Mouse (Mus musculus) embryonic facial prominence, embryonic 10.5 days (tissue): ENCODE data around the gene 2310030G06Rik. TPM values are rescaled to one million over a fixed set of nuclear protein-coding genes. Genes with fewer than 3 reads are reported as not detected.

Experiments
- DNase-seq: peaks from one replicate; pipeline ENCODE4 v3.0.0-alpha.2; 2017; ENCODE audit warnings: low spot score
- H3K27ac ChIP-seq: fragments of 300-500 bp; sonication (generic); replicated peaks from 2 replicates; pipeline ENCODE4 v1.5.1; 2016; ENCODE audit warnings: mild to moderate bottlenecking
- H3K27me3 ChIP-seq: fragments of 300-500 bp; sonication (generic); replicated peaks from 2 replicates; pipeline ENCODE4 v1.6.1; 2016; ENCODE audit warnings: low read depth, mild to moderate bottlenecking; ENCODE audit not compliant: poor library complexity, severe bottlenecking
- H3K36me3 ChIP-seq: fragments of 300-500 bp; sonication (generic); replicated peaks from 2 replicates; pipeline ENCODE4 v1.6.1; 2016; ENCODE audit warnings: mild to moderate bottlenecking, moderate library complexity
- H3K4me1 ChIP-seq: fragments of 300-500 bp; sonication (generic); 2 replicates; pipeline ENCODE4 v1.6.1; 2016
- H3K4me3 ChIP-seq: fragments of 300-500 bp; sonication (generic); 2 replicates; pipeline ENCODE4 v1.5.1; 2016; ENCODE audit warnings: mild to moderate bottlenecking, moderate library complexity
- H3K9me3 ChIP-seq: fragments of 300-500 bp; sonication (generic); 2 replicates; pipeline ENCODE4 v1.6.1; 2016; ENCODE audit warnings: mild to moderate bottlenecking
- WGBS: fragments of 180-500 bp; shearing (Covaris S2); methylation state at CpG from one replicate; pipeline ENCODE4 v1.1.7; 2016; 5-methylcytosine and 5-hydroxymethylcytosine counted together
- polyA plus RNA-seq: library from polyadenylated mRNA; unstranded; fragments of >200 nt; fragmentation: Nextera tagmentation; extraction: Ambion mirVana; gene quantifications from 2 replicates; pipeline ENCODE4 v1.2.1, GENCODE M21; 2016

2310030G06Rik gene
- polyA plus RNA-seq, 1 experiment from 2014 or later, result 4.1 TPM

DNA sequence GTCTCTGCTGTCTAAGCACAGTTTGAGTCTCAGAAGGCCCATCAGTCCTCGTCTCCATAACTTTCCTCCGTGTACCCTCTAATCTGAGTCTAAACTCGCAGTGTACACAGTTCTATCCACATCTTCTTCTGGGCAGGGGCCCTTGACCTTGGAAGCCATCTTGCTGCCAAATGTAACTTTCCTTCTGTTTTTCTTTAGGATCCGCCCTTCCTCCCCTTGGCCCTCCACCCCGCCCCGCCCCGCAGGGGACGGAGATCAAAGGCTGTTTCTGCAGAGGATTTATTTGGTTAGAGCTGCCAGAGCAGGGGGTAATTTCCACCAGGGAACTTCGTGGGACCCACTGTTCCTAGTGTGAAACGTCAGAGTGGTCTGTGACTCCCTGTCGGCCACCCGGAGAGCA is 25.3 kb downstream of the 2310030G06Rik start:
- DNase-seq, result no peak
- Histone ChIP-seq H3K4me1 (peaks cover 47% of the 10 kb centered on the region), H3K9me3 (no peaks in the 10 kb centered on the region), H3K27ac (peak overlapping the region; percentile 32; the same call in 1 of the 2 replicates), H3K36me3 (peaks cover 57% of the 10 kb centered on the region), H3K4me3 (no peak overlapping the region), H3K27me3 (no peaks in the 10 kb centered on the region)
- WGBS, result 39% methylated on average over 12 of the region's 12 CpGs

DNA sequence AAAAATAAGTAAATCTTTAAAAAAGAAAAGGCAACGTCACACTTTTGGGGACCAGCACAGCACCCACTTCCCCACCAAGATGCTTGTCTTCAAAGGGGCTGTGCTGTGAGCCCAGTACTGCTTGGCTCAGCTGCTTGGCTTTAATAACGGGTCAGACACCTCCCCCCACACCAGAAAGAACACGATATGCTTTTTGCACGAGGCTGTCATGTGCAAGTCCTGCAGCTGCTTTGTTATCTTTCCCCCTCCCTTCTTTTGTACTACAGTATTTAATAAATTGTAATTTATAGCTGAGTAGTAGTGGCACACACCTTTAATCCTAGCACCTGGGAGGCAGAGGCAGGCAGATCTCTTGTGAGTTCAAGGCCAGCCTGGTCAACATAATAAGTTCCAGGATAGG is 27.5 kb downstream of the 2310030G06Rik start:
- no peaks in the 10 kb centered on the region for H3K9me3 ChIP-seq
- no peak overlapping the region for H3K4me3 ChIP-seq
- no peak for DNase-seq
- no peak overlapping the region for H3K27ac ChIP-seq
- 88% methylated on average over 4 of the region's 4 CpGs for WGBS
- H3K36me3 ChIP-seq, result peaks cover 58% of the 10 kb centered on the region
- H3K4me1 ChIP-seq, result peaks cover 31% of the 10 kb centered on the region
- no peaks in the 10 kb centered on the region for H3K27me3 ChIP-seq

DNA sequence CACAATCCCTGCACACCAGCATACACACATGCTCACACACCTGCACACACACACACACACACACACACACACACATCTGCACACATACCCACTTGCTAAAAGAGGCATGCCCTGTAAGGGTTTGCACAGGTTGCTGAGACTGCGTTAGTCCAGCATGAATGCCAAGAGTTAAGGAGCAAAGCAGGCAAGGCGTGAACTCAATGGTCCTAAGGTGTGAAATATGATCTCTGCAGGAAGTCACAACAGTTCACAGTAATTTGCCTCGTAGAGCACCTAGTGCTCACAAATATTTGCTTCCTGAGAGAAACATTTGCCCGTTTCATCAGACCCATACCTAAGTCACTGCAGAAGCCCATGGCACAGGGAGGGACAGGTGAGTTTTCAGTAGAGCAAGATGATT is 32.1 kb downstream of the 2310030G06Rik start:
- H3K27ac ChIP-seq, result no peak overlapping the region
- H3K4me3 ChIP-seq, result no peak overlapping the region
- H3K4me1 ChIP-seq, result peaks cover 6% of the 10 kb centered on the region; the same call in 1 of the 2 replicates
- DNase-seq, result no peak
- no peaks in the 10 kb centered on the region for H3K9me3 ChIP-seq
- 58% methylated on average over 4 of the region's 4 CpGs for WGBS
- peaks cover 49% of the 10 kb centered on the region for H3K36me3 ChIP-seq
- no peaks in the 10 kb centered on the region for H3K27me3 ChIP-seq

DNA sequence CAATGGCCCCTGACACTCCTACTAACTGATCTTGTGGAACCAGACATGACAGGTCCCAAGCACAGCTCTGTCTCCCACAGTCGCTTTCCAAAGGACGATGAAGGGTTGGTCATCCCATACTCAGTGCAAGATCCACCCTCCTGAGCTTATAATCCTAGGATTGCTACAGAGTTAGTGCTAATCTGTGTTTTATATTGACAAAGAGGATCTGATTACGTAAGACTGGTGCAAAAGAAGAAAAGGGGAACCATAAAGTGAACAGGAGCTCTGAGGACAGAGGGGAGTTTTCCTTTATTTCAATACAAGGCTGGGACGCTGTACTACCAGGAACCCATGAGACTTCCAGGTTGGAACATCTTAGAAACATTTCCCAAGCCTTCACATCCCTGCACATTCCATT is 35.0 kb downstream of the 2310030G06Rik start:
- Histone ChIP-seq H3K4me3 (no peak overlapping the region), H3K9me3 (no peaks in the 10 kb centered on the region), H3K4me1 (peaks cover 6% of the 10 kb centered on the region; the same call in 1 of the 2 replicates), H3K36me3 (peaks cover 49% of the 10 kb centered on the region), H3K27me3 (no peaks in the 10 kb centered on the region), H3K27ac (no peak overlapping the region)
- DNase-seq, result no peak
- WGBS, result 88% methylated on average over 4 of the region's 4 CpGs

DNA sequence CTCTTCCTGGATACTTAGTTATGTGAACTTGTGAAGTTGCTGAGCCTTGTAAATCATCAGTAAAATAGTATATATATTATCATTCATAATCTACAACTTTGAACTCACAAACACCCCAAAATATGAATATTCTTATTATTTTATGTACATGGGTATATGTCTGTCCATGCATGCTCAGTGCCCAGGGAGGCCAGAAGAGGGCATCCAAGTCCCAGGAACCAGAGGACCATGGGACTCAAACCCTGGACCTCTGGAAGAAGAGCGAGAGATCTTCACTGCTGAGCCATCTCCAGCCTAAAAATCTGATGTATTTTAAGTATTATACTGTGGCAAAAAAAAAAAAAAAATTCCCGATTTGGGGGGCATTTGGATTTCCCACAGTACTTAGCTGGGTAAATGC is 37.2 kb downstream of the 2310030G06Rik start:
- peak; percentile 42 for DNase-seq
- H3K27me3 ChIP-seq, result no peaks in the 10 kb centered on the region
- H3K9me3 ChIP-seq, result no peaks in the 10 kb centered on the region
- WGBS, result 35% methylated on average over 2 of the region's 2 CpGs
- H3K36me3 ChIP-seq, result peaks cover 56% of the 10 kb centered on the region
- H3K4me3 ChIP-seq, result no peak overlapping the region
- no peak overlapping the region for H3K27ac ChIP-seq
- H3K4me1 ChIP-seq, result 0 out of 2 replicates have a peak, but pooled peaks cover 1% of the 10 kb centered on the region

DNA sequence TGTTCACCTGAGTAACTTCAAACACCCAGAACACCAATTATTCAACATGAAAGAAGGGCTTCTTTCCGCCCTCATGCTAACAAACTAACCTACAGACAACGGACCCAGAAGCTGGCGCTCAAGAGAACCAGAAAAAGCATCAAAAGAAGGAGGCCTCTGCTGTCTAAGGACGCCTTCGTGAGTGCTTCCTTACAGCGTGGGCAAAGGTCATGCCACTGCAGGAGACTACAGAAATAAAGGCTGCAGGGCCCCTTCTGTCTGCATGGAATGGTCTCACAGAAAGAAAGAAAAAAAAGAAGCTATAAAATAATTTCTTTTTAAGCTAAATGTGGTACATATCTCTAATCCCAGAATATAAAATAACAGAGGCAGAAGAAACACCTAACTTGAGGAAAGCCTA is 41.4 kb downstream of the 2310030G06Rik start:
- Histone ChIP-seq H3K4me1 (0 out of 2 replicates have a peak, but pooled peaks cover under 1% of the 10 kb centered on the region), H3K27ac (no peak overlapping the region), H3K4me3 (no peak overlapping the region), H3K27me3 (peaks cover 22% of the 10 kb centered on the region), H3K9me3 (no peaks in the 10 kb centered on the region), H3K36me3 (peaks cover 74% of the 10 kb centered on the region)
- no peak for DNase-seq
- 68% methylated on average over 6 of the region's 6 CpGs for WGBS

DNA sequence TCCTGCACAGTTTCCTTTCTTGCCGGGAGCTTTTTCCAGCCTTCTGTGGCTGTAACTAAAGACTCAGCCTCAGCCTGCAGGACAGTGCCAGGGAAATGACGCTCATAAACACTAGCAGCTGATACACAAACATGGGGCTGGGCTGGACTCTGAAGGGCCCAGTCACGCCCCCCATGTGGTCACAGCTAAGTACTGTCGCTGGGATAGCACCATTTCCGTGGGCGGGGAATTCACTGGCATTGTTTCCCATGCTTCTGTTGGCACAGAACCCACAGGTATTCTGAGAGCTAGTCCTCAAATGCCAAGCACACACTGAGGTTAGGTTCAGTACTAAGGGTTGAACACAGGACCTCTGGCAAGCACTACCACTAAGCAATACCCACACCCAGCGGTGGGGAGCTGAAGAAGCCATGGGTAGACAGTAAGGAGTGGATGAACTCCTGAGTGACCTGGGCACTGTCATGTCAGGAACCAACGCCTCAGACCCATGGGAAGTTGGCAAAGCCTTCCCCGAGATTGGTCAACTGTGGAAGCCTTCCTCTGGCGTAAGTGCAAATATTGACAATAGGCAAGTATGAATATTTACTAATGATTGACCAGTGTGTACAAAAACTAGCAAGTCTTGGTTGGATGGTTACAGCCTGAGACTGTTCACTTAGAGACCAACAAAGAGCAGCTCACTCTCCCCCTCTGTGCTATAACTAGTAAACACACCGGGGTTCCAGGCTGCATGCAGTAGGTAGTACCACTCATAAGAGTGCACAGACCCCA is 45.2 kb downstream of the 2310030G06Rik start:
- 69% methylated on average over 11 of the region's 11 CpGs for WGBS
- Histone ChIP-seq H3K4me1 (peaks cover 33% of the 10 kb centered on the region), H3K36me3 (peaks cover 51% of the 10 kb centered on the region), H3K27ac (no peak overlapping the region), H3K9me3 (no peaks in the 10 kb centered on the region), H3K4me3 (no peak overlapping the region), H3K27me3 (peaks cover 39% of the 10 kb centered on the region)
- DNase-seq, result no peak

DNA sequence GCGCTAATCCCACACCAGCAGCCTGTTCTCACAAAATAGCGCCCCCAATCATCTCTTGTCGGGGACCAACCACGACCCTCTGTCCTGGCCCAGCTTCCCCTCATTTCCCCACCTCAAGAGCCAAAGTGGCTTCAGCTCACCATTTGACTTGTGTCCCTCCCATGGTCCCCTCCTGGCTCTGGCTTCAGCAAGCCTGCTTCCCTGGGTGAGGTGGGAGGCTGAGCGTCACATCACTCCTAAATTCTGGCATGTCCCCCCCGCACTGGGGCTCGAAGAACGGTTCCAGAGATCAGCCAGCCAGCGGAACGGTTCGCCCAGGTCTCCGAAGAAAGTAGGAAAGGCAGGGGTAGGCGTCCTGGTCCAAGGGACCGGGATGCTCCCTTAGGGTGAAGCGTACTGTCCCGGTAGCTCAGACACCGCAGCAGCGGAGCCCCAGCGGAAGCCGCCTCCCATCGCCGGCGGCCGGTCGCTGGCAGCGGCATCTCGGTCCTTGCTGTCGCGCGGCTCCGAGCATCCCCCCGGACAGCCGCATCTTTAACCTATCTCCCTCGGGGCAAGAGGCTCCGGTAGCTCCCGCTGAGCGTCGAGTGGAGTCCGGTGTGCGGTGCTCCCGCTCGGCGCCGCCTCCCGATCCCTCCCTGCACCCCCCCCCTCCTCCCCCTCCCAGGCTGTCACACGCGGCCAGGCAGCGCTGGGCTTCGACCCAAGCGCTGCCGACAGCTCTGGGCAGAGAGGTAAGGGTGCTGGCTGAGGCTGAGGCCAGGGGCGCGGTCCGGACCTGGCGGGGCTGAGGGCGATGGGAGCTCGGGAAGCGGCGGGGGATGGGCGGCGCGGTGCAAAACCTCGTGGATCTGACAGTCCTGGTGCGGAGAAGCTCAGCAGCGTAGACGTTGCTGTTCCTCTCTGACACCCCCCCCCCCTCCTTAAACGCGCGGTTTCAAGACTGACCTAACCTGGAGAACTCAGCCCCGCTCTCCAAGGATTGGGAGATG is 47.6 kb downstream of the 2310030G06Rik start:
- H3K4me1 ChIP-seq, result peaks cover 37% of the 10 kb centered on the region
- WGBS, result 1% methylated on average over 70 of the region's 70 CpGs
- H3K4me3 ChIP-seq, result peak overlapping the region; percentile 68
- H3K36me3 ChIP-seq, result peaks cover 57% of the 10 kb centered on the region
- H3K27me3 ChIP-seq, result peaks cover 39% of the 10 kb centered on the region
- H3K27ac ChIP-seq, result peak overlapping the region; percentile 51
- no peaks in the 10 kb centered on the region for H3K9me3 ChIP-seq
- peak; percentile 51 for DNase-seq

DNA sequence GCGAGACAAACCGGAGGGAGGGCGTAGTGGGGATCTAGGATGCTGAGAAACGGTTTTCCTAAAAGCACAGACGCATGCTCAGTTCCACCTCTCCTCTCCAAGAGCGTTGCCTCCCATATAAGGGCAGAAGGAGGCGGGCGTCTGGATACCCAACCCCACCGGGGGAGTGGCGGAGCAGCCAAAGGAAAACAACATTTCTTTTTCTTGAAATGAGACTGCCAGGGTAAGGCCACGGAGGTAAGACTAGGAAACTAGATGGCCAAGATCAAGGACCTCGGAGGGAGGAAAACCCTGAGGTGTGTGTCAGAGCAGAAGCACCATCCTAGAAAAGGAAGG is 48.7 kb downstream of the 2310030G06Rik start:
- peak overlapping the region; percentile 68 for H3K4me3 ChIP-seq
- H3K27me3 ChIP-seq, result peaks cover 39% of the 10 kb centered on the region
- WGBS, result 3% methylated on average over 12 of the region's 12 CpGs
- no peaks in the 10 kb centered on the region for H3K9me3 ChIP-seq
- H3K4me1 ChIP-seq, result peaks cover 42% of the 10 kb centered on the region
- H3K27ac ChIP-seq, result peak overlapping the region; percentile 62
- peaks cover 56% of the 10 kb centered on the region for H3K36me3 ChIP-seq
- DNase-seq, result peak; percentile 76

DNA sequence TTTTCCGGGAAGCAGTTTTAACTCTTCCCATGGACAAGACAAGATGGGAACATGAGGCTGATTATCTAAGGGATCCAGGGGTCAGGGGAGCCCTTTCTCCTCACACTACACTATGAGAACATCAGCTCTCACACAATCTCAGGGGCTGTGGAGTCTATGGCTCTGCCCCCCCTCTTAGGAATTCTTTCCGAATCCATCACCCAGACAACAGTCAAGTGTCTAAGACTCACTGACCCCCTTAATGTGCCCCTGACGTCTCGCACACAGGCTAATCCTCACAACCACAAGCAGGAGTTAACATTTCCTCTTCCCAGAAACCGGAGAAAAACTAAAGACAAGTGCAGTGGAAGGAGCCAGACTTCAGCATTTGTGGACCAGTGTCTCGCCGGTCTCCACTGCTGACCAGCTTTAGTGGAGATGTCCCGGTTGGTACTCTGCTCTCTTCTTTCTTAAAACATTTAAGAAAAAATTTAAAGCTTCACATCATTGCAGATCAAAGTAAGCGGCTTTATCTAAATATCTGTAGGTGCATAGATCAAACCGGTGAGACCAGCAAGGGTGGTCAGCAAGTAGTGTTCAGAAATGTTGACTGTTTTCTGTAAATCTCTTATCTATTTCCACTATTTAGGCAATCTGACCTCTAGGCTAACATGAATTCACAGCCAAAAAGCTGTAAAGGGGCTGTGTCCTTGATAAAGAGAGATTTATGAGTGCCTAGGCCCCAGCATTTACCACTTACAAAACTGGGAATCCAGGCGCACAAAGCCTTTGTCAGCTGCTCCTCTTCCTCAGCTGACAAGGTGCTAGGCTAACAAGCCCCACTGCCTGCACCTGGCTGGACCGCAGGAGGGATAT is 49.3 kb downstream of the 2310030G06Rik start:
- Histone ChIP-seq H3K4me1 (peaks cover 43% of the 10 kb centered on the region), H3K4me3 (peak overlapping the region; percentile 68), H3K36me3 (peaks cover 52% of the 10 kb centered on the region), H3K27ac (peak overlapping the region; percentile 62), H3K27me3 (peaks cover 39% of the 10 kb centered on the region), H3K9me3 (no peaks in the 10 kb centered on the region)
- WGBS, result 63% methylated on average over 12 of the region's 12 CpGs
- DNase-seq, result no peak

DNA sequence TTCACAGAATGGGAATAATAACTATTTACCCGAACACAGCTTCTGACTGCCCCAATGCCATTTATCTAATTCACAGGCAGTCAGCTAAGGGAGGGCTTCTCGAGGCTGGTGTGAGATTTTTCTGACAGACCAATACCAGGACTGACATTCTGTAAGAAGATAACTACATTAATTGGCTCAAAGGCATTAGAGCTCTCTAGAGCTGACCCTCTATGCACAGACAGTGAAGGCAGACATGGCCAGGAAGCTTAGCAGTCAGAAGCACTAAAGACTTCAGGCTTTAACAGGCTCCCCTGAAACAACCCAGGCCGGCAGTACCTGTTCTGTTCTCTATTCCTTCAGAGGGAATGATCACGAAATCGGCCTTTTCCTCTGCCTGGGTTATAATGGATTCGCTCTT is 51.2 kb downstream of the 2310030G06Rik start:
- Histone ChIP-seq H3K27me3 (peaks cover 20% of the 10 kb centered on the region), H3K27ac (no peak overlapping the region), H3K36me3 (peaks cover 49% of the 10 kb centered on the region), H3K4me3 (no peak overlapping the region), H3K9me3 (no peaks in the 10 kb centered on the region), H3K4me1 (peaks cover 43% of the 10 kb centered on the region)
- WGBS, result 87% methylated on average over 6 of the region's 6 CpGs
- no peak for DNase-seq

DNA sequence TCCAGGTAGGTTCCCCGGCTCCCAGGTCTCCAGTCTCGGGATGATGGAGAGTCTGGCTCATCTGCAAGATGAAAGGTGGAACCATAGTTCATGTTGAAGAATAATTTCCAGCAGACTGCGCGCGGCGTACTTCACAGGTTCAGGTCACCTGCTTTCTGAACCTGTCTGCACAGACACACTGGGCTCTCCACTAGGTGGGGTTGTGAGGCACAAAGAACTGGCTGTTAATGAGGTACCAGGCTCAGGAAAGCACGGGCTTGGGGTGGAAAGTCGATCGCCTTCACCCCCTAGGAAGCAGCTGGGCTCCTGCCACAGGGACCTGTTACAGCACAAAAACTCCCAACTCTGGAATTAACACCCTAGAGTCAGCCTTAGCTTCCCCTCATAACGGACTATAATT is 52.7 kb downstream of the 2310030G06Rik start:
- peaks cover 30% of the 10 kb centered on the region for H3K4me1 ChIP-seq
- 0 out of 2 replicates have a peak, but pooled peaks cover 4% of the 10 kb centered on the region for H3K27me3 ChIP-seq
- peak; percentile 63 for DNase-seq
- 23% methylated on average over 10 of the region's 10 CpGs for WGBS
- no peaks in the 10 kb centered on the region for H3K9me3 ChIP-seq
- H3K4me3 ChIP-seq, result no peak overlapping the region
- H3K27ac ChIP-seq, result no peak overlapping the region
- peaks cover 64% of the 10 kb centered on the region for H3K36me3 ChIP-seq
